Mouse (Mus musculus) stomach, postnatal 0 days (tissue): ENCODE measurements around the gene Dvl1.

Experiments
- CTCF ChIP-seq: IDR thresholded peaks from 2 replicates; pipeline ENCODE4 v1.5.1; 2016; ENCODE audit warnings: antibody characterized with exemption, low read depth, mild to moderate bottlenecking, moderate library complexity
- EP300 ChIP-seq: optimal IDR thresholded peaks from 2 replicates; pipeline ENCODE3; 2016; ENCODE audit warnings: antibody characterized with exemption

DNA sequence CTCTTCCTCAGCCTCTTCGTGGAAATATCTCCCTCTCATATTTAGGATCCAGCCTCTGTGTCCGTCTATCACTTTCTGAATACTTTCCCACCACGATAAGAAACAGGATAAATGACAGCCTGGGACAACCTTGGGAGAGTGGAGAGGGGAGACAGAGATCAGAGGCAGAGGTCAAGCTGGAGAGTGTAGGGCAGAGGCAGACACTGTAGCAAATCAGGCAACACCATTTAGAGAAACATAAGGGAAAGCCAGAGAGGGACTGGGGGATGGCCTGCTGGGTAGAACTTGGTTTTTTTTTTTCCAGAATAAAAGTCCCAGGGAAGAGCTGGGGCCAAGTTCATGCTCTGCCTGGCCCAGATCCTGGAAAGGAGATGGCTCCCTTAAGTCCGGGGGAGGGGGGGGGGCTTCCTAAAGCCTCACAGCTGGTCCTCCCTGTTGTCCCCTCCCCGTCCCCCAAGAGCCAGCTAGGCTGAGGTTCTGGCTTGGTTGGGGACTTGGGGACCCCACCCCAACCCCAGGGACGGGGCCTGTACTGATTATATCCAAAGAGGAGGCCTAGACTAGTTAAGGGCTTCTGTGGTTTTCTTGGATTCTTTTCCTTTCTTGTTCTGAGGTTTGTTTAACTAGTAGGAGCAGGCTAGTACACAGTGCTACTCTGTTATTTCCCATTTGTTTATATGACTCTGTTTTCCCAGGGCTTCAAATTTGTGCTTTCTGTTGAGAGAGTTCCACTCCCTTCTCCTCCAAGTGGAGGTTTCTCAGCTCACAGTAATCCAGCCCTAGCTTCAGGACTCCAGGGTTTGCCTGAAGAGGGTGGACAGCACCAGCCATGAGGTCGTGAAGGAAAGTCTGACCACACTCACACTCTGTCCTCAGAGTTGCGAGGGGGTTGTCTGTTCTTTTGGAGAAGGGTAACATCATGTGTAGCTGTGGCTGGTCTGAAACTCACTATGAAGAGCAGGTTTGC, 8.7 kb upstream of the Dvl1 start:
- TF ChIP-seq CTCF (no peak), EP300 (no peak)
